ENCODE assay signal across 13 mouse cellular contexts in genomic region chr15:85232543-85233250, GRCm38 (mm10). TPM values are rescaled to one million over a fixed set of nuclear protein-coding genes. Genes with fewer than 3 reads are reported as not detected.
A peak's percentile ranks its signal among the peaks of the same experiment; 100 is the strongest.
DNase-seq lines count a peak whose midpoint lies in the region; ATAC-seq and TF ChIP-seq lines count a peak whose summit lies in the region.
"Had no signal": no experiment of that assay in that cellular context is flagged by ENCODE, and none has a peak within 500 bp of the region (broad histone marks: within the 10 kb centered on the region; RNA-seq: fewer than 3 reads in every experiment).

No protein-coding gene starts in this region.

- H3K4me2 ChIP-seq in intestine, embryonic 16.5 days (ENCODE audit: low read depth, low read length), result no peak overlapping the region
- no peak overlapping the region for H3K4me2 ChIP-seq in stomach, embryonic 15.5 days
- no peak overlapping the region for H3K4me2 ChIP-seq in forebrain, postnatal 0 days (ENCODE audit: low read depth)
- H3K4me2 ChIP-seq: hindbrain, embryonic 15.5 days; liver, embryonic 13.5 days had no signal

- H3K4me1 ChIP-seq in liver, adult 2 months (ENCODE audit: control insufficient read depth, insufficient read depth, low read length), result peaks cover 9% of the 10 kb centered on the region
- H3K4me1 ChIP-seq in ES-Bruce4 (ENCODE audit: control insufficient read depth, insufficient read depth, low read length), result peaks cover 5% of the 10 kb centered on the region
- H3K4me1 ChIP-seq in intestine, embryonic 16.5 days (ENCODE audit: control insufficient read depth, insufficient read depth, low read length), result peaks cover 26% of the 10 kb centered on the region
- peaks cover 12% of the 10 kb centered on the region; the same call in 1 of the 2 replicates for H3K4me1 ChIP-seq in stomach, embryonic 15.5 days
- no peaks in the 10 kb centered on the region for H3K4me1 ChIP-seq in forebrain, postnatal 0 days (ENCODE audit: insufficient read depth)
- H3K4me1 ChIP-seq: hindbrain, embryonic 15.5 days had no signal

- H3K27me3 ChIP-seq in liver, adult 2 months (ENCODE audit: control insufficient read depth, insufficient read depth, low read length), result no peaks in the 10 kb centered on the region
- H3K27me3 ChIP-seq in ES-Bruce4 (ENCODE audit: control insufficient read depth, insufficient read depth, low read length, poor library complexity, severe bottlenecking), result no peaks in the 10 kb centered on the region
- H3K27me3 ChIP-seq in intestine, embryonic 16.5 days (replicated peaks; ENCODE audit: control insufficient read depth, insufficient read depth, low read length), result no peaks in the 10 kb centered on the region
- H3K27me3 ChIP-seq in stomach, embryonic 15.5 days (replicated peaks), result no peaks in the 10 kb centered on the region
- H3K27me3 ChIP-seq in forebrain, postnatal 0 days (ENCODE audit: insufficient read depth, low read length), result no peaks in the 10 kb centered on the region
- H3K27me3 ChIP-seq: hindbrain, embryonic 15.5 days; liver, embryonic 13.5 days had no signal

- DNase-seq in liver, adult 2 months (ENCODE audit: extremely low read depth, low read depth, low spot score), result peak; percentile 70
- DNase-seq in liver, result no peak
- no peak for DNase-seq in forebrain, postnatal 0 days
- DNase-seq in layer of hippocampus, adult 9-10 months (ENCODE audit: low spot score), result no peak
- DNase-seq in neural tube, embryonic 10.5 days (ENCODE audit: extremely low spot score, low spot score), result no peak
- DNase-seq: liver, embryonic 13.5 days had no signal

- 65% methylated on average over 25 of the region's 25 CpGs for WGBS in liver, adult 2 months
- 78% methylated on average over 25 of the region's 25 CpGs for WGBS in intestine, embryonic 16.5 days
- whole genome bisulfite sequencing in stomach, embryonic 15.5 days, result 87% methylated on average over 25 of the region's 25 CpGs
- 93% methylated on average over 25 of the region's 25 CpGs for WGBS in forebrain, postnatal 0 days

- ATAC-seq in intestine, embryonic 16.5 days, result peak; percentile 45
- ATAC-seq in stomach, embryonic 15.5 days (ENCODE audit: insufficient read depth, low FRiP score, low read depth), result no peak
- ATAC-seq in forebrain, postnatal 0 days, result no peak

- no peaks in the 10 kb centered on the region for H3K9me3 ChIP-seq in ES-Bruce4 (replicated peaks; ENCODE audit: control insufficient read depth, insufficient read depth, low read length, poor library complexity, severe bottlenecking)
- H3K9me3 ChIP-seq in intestine, embryonic 16.5 days (ENCODE audit: control insufficient read depth, low read length), result no peaks in the 10 kb centered on the region
- no peaks in the 10 kb centered on the region for H3K9me3 ChIP-seq in stomach, embryonic 15.5 days
- no peaks in the 10 kb centered on the region for H3K9me3 ChIP-seq in forebrain, postnatal 0 days (ENCODE audit: low read length)
- H3K9me3 ChIP-seq: hindbrain, embryonic 15.5 days; liver, embryonic 13.5 days had no signal

- H3K36me3 ChIP-seq in liver, adult 2 months (ENCODE audit: control insufficient read depth, insufficient read depth, low read length), result no peaks in the 10 kb centered on the region
- peaks cover 2% of the 10 kb centered on the region; the same call in 1 of the 2 replicates for H3K36me3 ChIP-seq in ES-Bruce4 (ENCODE audit: control insufficient read depth, insufficient read depth, low read length, poor library complexity, severe bottlenecking)
- H3K36me3 ChIP-seq in intestine, embryonic 16.5 days (ENCODE audit: control insufficient read depth, insufficient read depth, low read length), result peaks cover 7% of the 10 kb centered on the region
- H3K36me3 ChIP-seq in stomach, embryonic 15.5 days, result peaks cover 14% of the 10 kb centered on the region
- peaks cover 11% of the 10 kb centered on the region; the same call in 1 of the 2 replicates for H3K36me3 ChIP-seq in forebrain, postnatal 0 days (ENCODE audit: insufficient read depth)
- H3K36me3 ChIP-seq: hindbrain, embryonic 15.5 days; liver, embryonic 13.5 days had no signal

- TF ChIP-seq CTCF in liver, adult 2 months (IDR thresholded peaks at IDR 0.05; ENCODE audit: low read depth, low read length), result no peak
- TF ChIP-seq CTCF in ES-Bruce4 (IDR thresholded peaks at IDR 0.05; ENCODE audit: low read depth, low read length), result no peak
- TF ChIP-seq CTCF in forebrain, postnatal 0 days (IDR thresholded peaks at IDR 0.05; ENCODE audit: low read depth), result no peak

- H3K79me2 ChIP-seq in liver, adult 2 months (ENCODE audit: control insufficient read depth, insufficient read depth, low read length), result no peaks in the 10 kb centered on the region

- TF ChIP-seq EP300 in ES-Bruce4 (IDR thresholded peaks at IDR 0.05; ENCODE audit: insufficient read depth, low read depth, low read length), result no peak

- peak overlapping the region; percentile 38 for H3K27ac ChIP-seq in liver, adult 2 months (replicated peaks; ENCODE audit: insufficient read depth, low read depth, low read length)
- H3K27ac ChIP-seq in ES-Bruce4 (ENCODE audit: insufficient read depth, low read length), result peak overlapping the region; percentile 14; the same call in 1 of the 2 replicates
- H3K27ac ChIP-seq in intestine, embryonic 16.5 days (ENCODE audit: low read length), result peak overlapping the region; percentile 74
- H3K27ac ChIP-seq in stomach, embryonic 15.5 days, result peak overlapping the region; percentile 59
- no peak overlapping the region for H3K27ac ChIP-seq in forebrain, postnatal 0 days (ENCODE audit: low read depth, low read length)
- H3K27ac ChIP-seq: hindbrain, embryonic 15.5 days; left cerebral cortex, adult 2 months; liver, embryonic 13.5 days; macrophage had no signal

- H3K9ac ChIP-seq in liver, adult 2 months (ENCODE audit: low read depth, low read length), result no peak overlapping the region
- H3K9ac ChIP-seq in ES-Bruce4 (ENCODE audit: low read depth, poor library complexity, severe bottlenecking), result no peak overlapping the region
- H3K9ac ChIP-seq in intestine, embryonic 16.5 days (ENCODE audit: low read depth, low read length), result no peak overlapping the region
- H3K9ac ChIP-seq in stomach, embryonic 15.5 days, result no peak overlapping the region
- H3K9ac ChIP-seq in forebrain, postnatal 0 days, result no peak overlapping the region
- H3K9ac ChIP-seq: hindbrain, embryonic 15.5 days; liver, embryonic 13.5 days had no signal

- no peak overlapping the region for H3K4me3 ChIP-seq in liver, adult 2 months (ENCODE audit: insufficient read depth, low read depth, low read length)
- H3K4me3 ChIP-seq in ES-Bruce4 (ENCODE audit: low read depth, low read length), result no peak overlapping the region
- no peak overlapping the region for H3K4me3 ChIP-seq in intestine, embryonic 16.5 days (ENCODE audit: low read length)
- no peak overlapping the region for H3K4me3 ChIP-seq in stomach, embryonic 15.5 days (replicated peaks)
- H3K4me3 ChIP-seq in forebrain, postnatal 0 days (ENCODE audit: low read depth, low read length), result no peak overlapping the region
- H3K4me3 ChIP-seq: erythroblast, embryonic 14.5 days; hindbrain, embryonic 15.5 days; left cerebral cortex, adult 2 months; liver, embryonic 13.5 days had no signal

- TF ChIP-seq POLR2A in liver, adult 2 months (IDR thresholded peaks at IDR 0.05; ENCODE audit: extremely low read depth, insufficient read depth, low read length), result no peak
- no peak for TF ChIP-seq POLR2A in ES-Bruce4 (IDR thresholded peaks at IDR 0.05; ENCODE audit: insufficient read depth, low read length)

RNA-seq across cellular contexts. Expression of gene Fbln1, which starts 26.9 kb away (rescaled TPM):
- total RNA-seq in liver, adult 2 months (2014; rRNA removed), result 0.83 and 1.2 TPM in 2 replicates
- 1.4 and 1.6 TPM in 2 replicates for polyA plus RNA-seq in liver, adult 2 months (2012; rRNA removed)
- 48.1 and 51.7 TPM in 2 replicates for polyA plus RNA-seq in ES-Bruce4 (2011; ENCODE audit: insufficient read depth, insufficient read length, low read depth, missing spikeins)
- polyA plus RNA-seq in intestine, embryonic 16.5 days (2015; fragmentation: Nextera tagmentation; extraction: Ambion mirVana), result 189 and 191 TPM in 2 replicates
- 209 and 235 TPM in 2 replicates for polyA plus RNA-seq in stomach, embryonic 15.5 days (2015; fragmentation: Nextera tagmentation; extraction: Ambion mirVana)
- total RNA-seq in forebrain, postnatal 0 days (2014; rRNA removed), result 38.2 and 60.3 TPM in 2 replicates
- 47.1 and 50.9 TPM in 2 replicates for polyA plus RNA-seq in forebrain, postnatal 0 days (2015; fragmentation: Nextera tagmentation; extraction: Ambion mirVana)
- polyA plus RNA-seq: erythroblast, embryonic 14.5 days; macrophage had no signal

Comparison
In these comparisons a context has a peak if more than half of its experiments do, and no peak if none do; other contexts are left out.
1. RNA of gene Fbln1, which starts 26.9 kb away (polyA plus RNA-seq): 209 to 235 TPM in stomach, embryonic 15.5 days, 189 to 191 TPM in intestine, embryonic 16.5 days, 47.1 to 50.9 TPM in forebrain, postnatal 0 days and 48.1 to 51.7 TPM in ES-Bruce4; 1.4 to 1.6 TPM in liver, adult 2 months; every median in the first group is over 10 times any median in the second.